16 mouse cellular contexts compared by ENCODE assay signal in the genomic region with DNA sequence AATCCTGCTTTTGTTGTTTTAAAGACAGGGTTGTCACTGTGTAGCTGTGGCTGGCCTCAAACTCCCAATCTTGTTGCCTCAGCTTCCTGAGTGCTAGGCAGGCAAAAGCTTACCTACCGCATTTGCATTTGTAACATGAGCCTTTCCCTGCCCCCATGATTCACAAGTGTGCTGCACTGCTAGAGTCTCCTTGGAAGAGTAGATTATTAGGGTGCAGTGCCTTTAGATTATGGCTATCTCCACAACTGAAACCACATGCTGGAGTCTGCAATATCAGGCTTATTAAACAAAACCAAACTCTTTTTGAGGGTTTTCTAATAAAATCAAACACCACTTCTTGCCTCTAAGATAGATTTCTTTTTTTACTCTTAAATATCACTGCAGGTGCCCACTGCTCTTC. TPM values are rescaled to one million over a fixed set of nuclear protein-coding genes. Genes with fewer than 3 reads are reported as not detected.
A peak's percentile ranks its signal among the peaks of the same experiment; 100 is the strongest.
DNase-seq lines count a peak whose midpoint lies in the region; ATAC-seq and TF ChIP-seq lines count a peak whose summit lies in the region.
"Had no signal": no experiment of that assay in that cellular context is flagged by ENCODE, and none has a peak within 500 bp of the region (broad histone marks: within the 10 kb centered on the region; RNA-seq: fewer than 3 reads in every experiment).

No protein-coding gene starts in this region.

- no peak overlapping the region for H3K27ac ChIP-seq in intestine, embryonic 14.5 days (ENCODE audit: low read depth)
- no peak overlapping the region for H3K27ac ChIP-seq in intestine, postnatal 0 days (ENCODE audit: low read depth, low read length)
- H3K27ac ChIP-seq in forebrain, embryonic 16.5 days (ENCODE audit: low read length): no peak overlapping the region
- H3K27ac ChIP-seq: heart, embryonic 10.5 days; hindbrain, embryonic 14.5 days; kidney, embryonic 15.5 days; limb, embryonic 15.5 days; midbrain, embryonic 10.5 days had no signal

- no peak overlapping the region for H3K4me2 ChIP-seq in intestine, embryonic 14.5 days (ENCODE audit: low read length)
- H3K4me2 ChIP-seq in intestine, postnatal 0 days (replicated peaks; ENCODE audit: low read depth): no peak overlapping the region
- no peak overlapping the region for H3K4me2 ChIP-seq in forebrain, embryonic 16.5 days (ENCODE audit: low read length)
- H3K4me2 ChIP-seq: hindbrain, embryonic 14.5 days; kidney, embryonic 15.5 days; limb, embryonic 15.5 days had no signal

- peaks cover 54% of the 10 kb centered on the region for H3K36me3 ChIP-seq in intestine, embryonic 14.5 days (ENCODE audit: control insufficient read depth, insufficient read depth, low read length)
- H3K36me3 ChIP-seq in intestine, postnatal 0 days (ENCODE audit: control insufficient read depth, insufficient read depth): peaks cover 25% of the 10 kb centered on the region; the same call in 1 of the 2 replicates
- H3K36me3 ChIP-seq in forebrain, embryonic 16.5 days (ENCODE audit: control insufficient read depth, insufficient read depth): no peaks in the 10 kb centered on the region

- H3K27me3 ChIP-seq in intestine, embryonic 14.5 days (replicated peaks; ENCODE audit: control insufficient read depth, insufficient read depth, low read length): no peaks in the 10 kb centered on the region
- no peaks in the 10 kb centered on the region for H3K27me3 ChIP-seq in intestine, postnatal 0 days (replicated peaks; ENCODE audit: control insufficient read depth, insufficient read depth, low read length)
- no peaks in the 10 kb centered on the region for H3K27me3 ChIP-seq in forebrain, embryonic 16.5 days (replicated peaks; ENCODE audit: control insufficient read depth, insufficient read depth, low read length)
- H3K27me3 ChIP-seq: kidney, embryonic 15.5 days; limb, embryonic 15.5 days had no signal

- no peak overlapping the region for H3K4me3 ChIP-seq in intestine, embryonic 14.5 days (ENCODE audit: low read depth, low read length)
- H3K4me3 ChIP-seq in intestine, postnatal 0 days (ENCODE audit: low read depth, low read length): no peak overlapping the region
- no peak overlapping the region for H3K4me3 ChIP-seq in forebrain, embryonic 16.5 days (replicated peaks; ENCODE audit: low read length)
- H3K4me3 ChIP-seq: heart, embryonic 10.5 days; kidney, embryonic 15.5 days; limb, embryonic 15.5 days; midbrain, embryonic 10.5 days had no signal

- H3K4me1 ChIP-seq in intestine, embryonic 14.5 days (replicated peaks; ENCODE audit: control insufficient read depth, insufficient read depth, low read length): peaks cover 6% of the 10 kb centered on the region; the same call in 1 of the 2 replicates
- H3K4me1 ChIP-seq in intestine, postnatal 0 days (replicated peaks; ENCODE audit: control insufficient read depth, insufficient read depth, low read length): peaks cover 3% of the 10 kb centered on the region; the same call in 1 of the 2 replicates
- peaks cover 21% of the 10 kb centered on the region for H3K4me1 ChIP-seq in forebrain, embryonic 16.5 days (replicated peaks; ENCODE audit: control insufficient read depth, insufficient read depth, low read length)

- no peaks in the 10 kb centered on the region for H3K9me3 ChIP-seq in intestine, embryonic 14.5 days (ENCODE audit: control insufficient read depth, low read length)
- H3K9me3 ChIP-seq in intestine, postnatal 0 days (ENCODE audit: control insufficient read depth): no peaks in the 10 kb centered on the region
- no peaks in the 10 kb centered on the region for H3K9me3 ChIP-seq in forebrain, embryonic 16.5 days (ENCODE audit: control insufficient read depth, low read length)
- H3K9me3 ChIP-seq: heart, embryonic 10.5 days; kidney, embryonic 15.5 days; limb, embryonic 15.5 days; midbrain, embryonic 10.5 days had no signal

- no peak for TF ChIP-seq CTCF in intestine, postnatal 0 days (IDR thresholded peaks at IDR 0.05; ENCODE audit: low read depth)
- no peak for TF ChIP-seq CTCF in brain, embryonic 14.5 days (IDR thresholded peaks at IDR 0.05; ENCODE audit: borderline replicate concordance, extremely low read depth, insufficient read depth, insufficient read length)

- H3K9ac ChIP-seq in intestine, embryonic 14.5 days (ENCODE audit: low read length): no peak overlapping the region
- H3K9ac ChIP-seq in intestine, postnatal 0 days (ENCODE audit: low read depth, low read length): no peak overlapping the region
- H3K9ac ChIP-seq in forebrain, embryonic 16.5 days (replicated peaks; ENCODE audit: low read depth, low read length): no peak overlapping the region
- H3K9ac ChIP-seq: hindbrain, embryonic 14.5 days; kidney, embryonic 15.5 days; limb, embryonic 15.5 days had no signal

- no peak for TF ChIP-seq POLR2A in brain, embryonic 14.5 days (IDR thresholded peaks at IDR 0.05; ENCODE audit: borderline replicate concordance, extremely low read depth, insufficient read depth, insufficient read length, poor library complexity, severe bottlenecking)

- ATAC-seq in intestine, embryonic 14.5 days (replicated peaks; ENCODE audit: low FRiP score, low TSS enrichment, low read depth): no peak
- ATAC-seq in intestine, postnatal 0 days: no peak
- ATAC-seq in forebrain, embryonic 16.5 days: no peak

- 16% methylated on average over 1 of the region's 1 CpGs for WGBS in intestine, embryonic 14.5 days
- WGBS in intestine, postnatal 0 days: 13% methylated on average over 1 of the region's 1 CpGs
- WGBS in forebrain, embryonic 16.5 days: 17% methylated on average over 1 of the region's 1 CpGs

- DNase-seq in intestine, embryonic 14.5 days (ENCODE audit: low spot score): peak; percentile 24
- DNase-seq in 416B (ENCODE audit: low read depth): peak; percentile 86
- peak; percentile 25 for DNase-seq in brain, embryonic 14.5 days (ENCODE audit: low read depth)
- DNase-seq in forelimb bud, embryonic 11.5 days (ENCODE audit: low read depth, low spot score): peak; percentile 12
- no peak for DNase-seq in urinary bladder, postnatal 25 days (ENCODE audit: low spot score)
- no peak for DNase-seq in kidney, adult 8-10 months
- DNase-seq: cerebellum, postnatal 14 days; right cerebral cortex, postnatal 14 days; thymus, postnatal 36 days had no signal

RNA-seq across cellular contexts. Expression of gene Pum1, which starts 59.5 kb away (rescaled TPM):
- polyA plus RNA-seq in intestine, embryonic 14.5 days (2014; fragmentation: Nextera tagmentation; extraction: Ambion mirVana): 91.7 and 98.5 TPM in 2 replicates
- 23.9 and 25.3 TPM in 2 replicates for polyA plus RNA-seq in intestine, postnatal 0 days (2015; fragmentation: Nextera tagmentation; extraction: Ambion mirVana)
- 97.2 and 106 TPM in 2 replicates for polyA plus RNA-seq in brain, embryonic 14.5 days (2012; rRNA removed)
- polyA plus RNA-seq in forebrain, embryonic 16.5 days (2015; fragmentation: Nextera tagmentation; extraction: Ambion mirVana): 137 and 142 TPM in 2 replicates

Comparison
In these comparisons a context has a peak if more than half of its experiments do, and no peak if none do; other contexts are left out.
1. DNase-seq: peak in intestine, embryonic 14.5 days (single experiment), 416B (single experiment), brain, embryonic 14.5 days (single experiment) and forelimb bud, embryonic 11.5 days (single experiment); none in urinary bladder, postnatal 25 days (single experiment) and kidney, adult 8-10 months (0 of 2).